8 mouse cellular contexts compared by ENCODE assay signal in the genomic region with DNA sequence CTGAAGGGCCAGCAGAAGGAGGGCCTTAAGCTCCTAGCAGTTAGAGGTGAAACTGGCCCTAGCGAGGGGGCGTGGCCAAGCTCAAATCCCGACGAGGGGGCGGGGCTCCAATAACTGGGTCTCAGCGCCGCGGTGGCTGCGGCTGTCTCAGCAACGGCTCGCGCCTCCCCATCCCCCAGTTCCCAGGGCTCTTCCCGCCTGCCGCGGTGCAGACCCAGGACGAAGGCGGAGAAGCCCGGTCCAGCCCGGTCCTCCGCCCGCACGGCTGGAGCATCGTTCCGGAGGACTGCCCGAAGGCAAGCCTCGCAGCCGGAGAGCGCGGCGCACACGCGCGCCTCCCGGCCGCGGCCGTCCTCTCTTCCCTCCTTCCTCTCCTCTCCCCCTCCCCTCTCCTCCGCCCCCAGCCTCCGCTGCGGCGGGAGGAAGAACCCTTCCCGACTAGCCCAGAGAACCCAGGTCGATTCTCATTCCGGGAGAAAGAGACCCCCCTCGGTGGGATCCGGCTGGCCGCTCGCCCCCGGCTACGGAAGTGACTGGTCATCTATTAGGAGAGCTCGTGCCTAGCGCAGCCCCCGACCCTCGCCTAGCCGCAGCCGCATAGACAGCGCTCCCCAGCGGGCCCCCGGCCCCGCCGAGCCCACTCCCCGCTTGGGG. TPM values are rescaled to one million over a fixed set of nuclear protein-coding genes. Genes with fewer than 3 reads are reported as not detected.
DNase-seq lines count a peak whose midpoint lies in the region; ATAC-seq and TF ChIP-seq lines count a peak whose summit lies in the region.

No protein-coding gene starts in this region.

- in situ Hi-C loops in Patski (cut with MboI; ENCODE audit: low pct_unique_long_range_greater_than_20kb): no loop called here

- peak overlapping the region; percentile 58 for H3K4me2 ChIP-seq in hindbrain, embryonic 14.5 days (replicated peaks)

- peak overlapping the region; percentile 57 for H3K4me3 ChIP-seq in hindbrain, embryonic 14.5 days (replicated peaks; ENCODE audit: low read length)

- H3K9me3 ChIP-seq in hindbrain, embryonic 14.5 days (ENCODE audit: control insufficient read depth, low read length): no peaks in the 10 kb centered on the region

- peak; percentile 85 for ATAC-seq in Patski
- ATAC-seq in hindbrain, embryonic 14.5 days (ENCODE audit: low FRiP score): peak; percentile 91

- CTCF ChIA-PET in Patski (lab: Charles Lee): interaction anchor here (0.7 to 1.0 kb wide), 2 partner anchors 27 to 30 kb away, joined by 5 read pairs; a partner anchor contains a TSS

- H3K36me3 ChIP-seq in hindbrain, embryonic 14.5 days (replicated peaks; ENCODE audit: control insufficient read depth, insufficient read depth): no peaks in the 10 kb centered on the region

- WGBS in hindbrain, embryonic 14.5 days: 21% methylated on average over 49 of the region's 62 CpGs

- H3K9ac ChIP-seq in hindbrain, embryonic 14.5 days: peak overlapping the region; percentile 86

- peaks cover 2% of the 10 kb centered on the region for H3K27me3 ChIP-seq in Patski
- no peaks in the 10 kb centered on the region for H3K27me3 ChIP-seq in hindbrain, embryonic 14.5 days (ENCODE audit: control insufficient read depth, insufficient read depth, low read length)

- no peak for TF ChIP-seq CTCF in Patski (IDR thresholded peaks at IDR 0.05)

- peak overlapping the region; percentile 92 for H3K27ac ChIP-seq in hindbrain, embryonic 14.5 days

- peaks cover 24% of the 10 kb centered on the region for H3K4me1 ChIP-seq in hindbrain, embryonic 14.5 days (replicated peaks; ENCODE audit: control insufficient read depth, insufficient read depth, low read length)

- POLR2A ChIA-PET in Patski (lab: Charles Lee): no interaction called here

- peak; percentile 22 for DNase-seq in Patski (ENCODE audit: low read depth, low spot score)
- DNase-seq in cerebellum, postnatal 14 days: peak; percentile 92
- peak; percentile 71 to 75 for DNase-seq in frontal cortex, postnatal 36 days (ENCODE audit: low spot score in 2 of 2)
- DNase-seq in hindbrain, embryonic 14.5 days (ENCODE audit: low spot score): peak; percentile 73
- DNase-seq in layer of hippocampus, postnatal 25 days (ENCODE audit: extremely low spot score in 1 of 2, low spot score in 1 of 2): peak; percentile 62 to 70
- DNase-seq in lung, postnatal 14 days: peak; percentile 86
- DNase-seq in retina, postnatal 1 day: peak; percentile 89
- peak; percentile 66 to 77 for DNase-seq in urinary bladder, adult 18-20 months (ENCODE audit: low spot score in 2 of 2)

RNA-seq across cellular contexts. Expression of a gene that starts 1.0 kb away (rescaled TPM):
- polyA plus RNA-seq in Patski (2021): 23.7 TPM
- polyA plus RNA-seq in hindbrain, embryonic 14.5 days (2014; fragmentation: Nextera tagmentation; extraction: Ambion mirVana): 16.6 and 18.6 TPM in 2 replicates
- total RNA-seq in layer of hippocampus, postnatal 25 days (2021): 10 to 100 TPM; 18.6 to 23.5 TPM

RNA-seq across cellular contexts. Expression of a gene that starts 29.8 kb away (rescaled TPM):
- polyA plus RNA-seq in Patski (2021): 58.7 TPM
- polyA plus RNA-seq in hindbrain, embryonic 14.5 days (2014; fragmentation: Nextera tagmentation; extraction: Ambion mirVana): 85.1 and 91.1 TPM in 2 replicates
- 100 to 1,000 TPM; 172 to 200 TPM for total RNA-seq in layer of hippocampus, postnatal 25 days (2021)

RNA-seq across cellular contexts. Expression of a gene that starts 49.4 kb away (rescaled TPM):
- polyA plus RNA-seq in Patski (2021): 20.6 TPM
- polyA plus RNA-seq in hindbrain, embryonic 14.5 days (2014; fragmentation: Nextera tagmentation; extraction: Ambion mirVana): 32.1 and 32.5 TPM in 2 replicates
- total RNA-seq in layer of hippocampus, postnatal 25 days (2021): 10 to 100 TPM; 70.3 to 72.0 TPM

Comparison
In these comparisons a context has a peak if more than half of its experiments do, and no peak if none do; other contexts are left out.
1. Peak in every context shown above with its lines: DNase-seq, ATAC-seq, H3K4me3 ChIP-seq and H3K27ac ChIP-seq.
2. DNase-seq: peak in every context shown above with its lines; median percentile 92 in cerebellum, postnatal 14 days; 89 in retina, postnatal 1 day; 86 in lung, postnatal 14 days; 73 in frontal cortex, postnatal 36 days; 73 in hindbrain, embryonic 14.5 days; 72 in urinary bladder, adult 18-20 months; 66 in layer of hippocampus, postnatal 25 days; 22 in Patski.